Mouse (Mus musculus) erythroblast, adult 5-6 weeks (primary cell): ENCODE results near the gene Cntn1. TPM values are rescaled to one million over a fixed set of nuclear protein-coding genes. Genes with fewer than 3 reads are reported as not detected.
"Not testable (repeated sequence)": the region's sequence is repeated elsewhere in the genome, so short reads cannot be mapped to it uniquely, and the experiment has no call there.

ENCODE experiments used
- ATAC-seq: replicated peaks from 2 replicates; pipeline ENCODE4 v1.8.0; 2016; ENCODE audit warnings: moderate number of reproducible peaks, mild to moderate bottlenecking, moderate TSS enrichment, inconsistent platforms; ENCODE audit not compliant: poor library complexity, low FRiP score, severe bottlenecking
- total RNA-seq, 2 experiments: library from RNA; stranded (forward) in 1 of 2; stranded (reverse) in 1 of 2; fragments of 150-400 nt in 1 of 2; fragments of 200-764, 138-1000 nt in 1 of 2; gene quantifications; 2 replicates each; pipeline versions ENCODE4 v1.2.3 to v1.2.4; 2015 to 2017; ENCODE audit warnings: low replicate concordance in 2 of 2

Gene Cntn1
- total RNA-seq, 2 experiments from 2014 or later, result not detected

DNA sequence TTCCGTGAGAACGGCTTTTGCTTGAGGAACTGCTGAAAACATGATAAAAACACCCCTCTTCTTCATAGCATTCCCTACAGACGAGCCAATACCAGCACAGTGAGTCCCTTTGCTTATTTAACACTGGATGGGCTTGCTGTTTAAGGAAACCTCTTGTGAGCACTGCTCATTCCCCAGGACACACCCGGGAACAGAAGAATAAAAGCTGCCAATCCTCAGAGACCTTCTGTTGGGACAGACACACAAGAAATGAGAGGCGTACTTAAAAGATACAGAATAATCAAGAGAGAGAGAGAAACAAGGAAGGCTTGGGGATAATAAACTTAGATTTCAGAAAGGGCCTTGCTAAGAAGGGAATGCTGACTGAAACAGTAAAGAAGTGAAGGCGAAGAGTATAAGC lies 184.9 kb downstream of the Cntn1 start:
- no peak for ATAC-seq

DNA sequence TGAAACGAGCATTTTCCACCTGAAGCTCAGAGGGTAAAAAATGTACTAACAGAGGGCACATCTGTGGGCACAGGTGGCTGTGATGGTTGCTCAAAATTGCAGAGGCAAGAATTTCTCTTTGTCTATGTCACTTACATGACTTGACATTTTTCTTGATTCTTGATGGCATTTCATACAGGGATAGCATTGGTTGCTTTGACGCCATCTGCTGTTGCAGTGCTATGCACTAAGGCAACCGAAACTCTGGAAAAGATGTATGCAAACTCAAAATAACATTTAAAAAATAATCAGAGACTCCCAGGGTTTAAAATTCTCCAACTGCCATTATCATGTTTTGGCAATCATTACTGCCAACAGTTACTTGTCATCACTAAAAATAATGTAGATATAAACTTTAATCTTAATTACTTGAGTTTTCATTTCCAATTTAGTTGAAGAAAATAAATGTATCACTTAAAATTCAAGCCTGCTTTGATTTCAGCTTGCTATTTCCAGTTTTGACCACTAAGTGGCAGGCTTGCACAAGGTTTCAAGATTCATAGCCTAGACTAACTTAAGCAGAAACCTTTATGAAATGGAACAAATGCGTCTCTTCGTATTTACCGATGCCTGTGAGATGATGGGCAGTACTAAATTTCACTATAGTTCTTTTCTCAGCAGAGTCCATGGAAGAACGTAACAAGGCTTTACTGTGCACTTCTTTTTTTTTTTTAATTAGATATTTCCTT lies 214.2 kb downstream of the Cntn1 start:
- no peak for ATAC-seq

DNA sequence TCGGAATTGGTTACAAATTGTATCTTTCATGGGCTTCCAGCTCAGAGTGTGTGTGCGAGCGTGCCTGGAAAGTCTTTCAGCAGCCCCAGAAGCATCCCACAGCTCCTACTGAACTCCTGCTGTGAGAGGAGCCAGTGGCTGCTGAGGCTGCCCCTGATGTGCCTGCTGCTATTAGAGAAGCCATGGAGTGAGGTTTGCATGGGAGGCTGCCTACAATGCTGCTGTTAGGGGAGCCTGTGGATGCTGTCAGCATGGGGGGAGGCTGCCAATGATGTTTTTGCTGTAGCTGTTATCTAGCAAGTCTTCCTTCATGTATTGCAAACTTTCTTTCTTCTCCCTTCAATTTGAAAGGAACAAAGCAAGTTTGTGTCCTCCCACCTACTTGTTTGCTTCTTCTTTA lies 217.4 kb downstream of the Cntn1 start:
- ATAC-seq, result no peak

DNA sequence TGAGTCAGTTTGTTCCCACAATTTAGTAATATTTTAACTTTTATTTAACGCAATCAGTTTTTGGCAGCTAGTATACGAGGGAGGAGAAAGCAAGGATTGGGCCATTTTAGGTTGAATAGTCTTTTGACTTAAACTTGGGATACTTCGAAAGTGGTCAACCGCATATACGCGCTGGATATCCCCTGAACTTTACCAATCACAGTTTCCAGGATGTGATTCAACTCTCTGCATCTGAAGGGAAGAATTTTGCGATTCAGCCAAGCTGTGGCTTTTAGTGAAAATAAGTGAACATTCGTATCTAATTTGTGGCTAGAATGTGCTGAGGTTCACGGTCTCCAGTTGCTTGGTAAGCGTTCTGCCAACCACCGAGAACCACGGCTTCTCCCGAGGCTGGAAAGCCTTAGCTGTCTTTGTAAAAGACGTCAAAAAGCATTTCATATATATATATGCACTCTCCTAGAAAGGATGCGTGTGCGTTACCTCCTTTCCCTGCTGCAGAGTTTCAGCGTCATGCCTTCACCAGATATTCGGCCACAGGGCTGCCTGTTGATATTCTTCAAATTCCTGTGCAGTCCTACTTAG lies 217.9 kb downstream of the Cntn1 start:
- no peak for ATAC-seq

DNA sequence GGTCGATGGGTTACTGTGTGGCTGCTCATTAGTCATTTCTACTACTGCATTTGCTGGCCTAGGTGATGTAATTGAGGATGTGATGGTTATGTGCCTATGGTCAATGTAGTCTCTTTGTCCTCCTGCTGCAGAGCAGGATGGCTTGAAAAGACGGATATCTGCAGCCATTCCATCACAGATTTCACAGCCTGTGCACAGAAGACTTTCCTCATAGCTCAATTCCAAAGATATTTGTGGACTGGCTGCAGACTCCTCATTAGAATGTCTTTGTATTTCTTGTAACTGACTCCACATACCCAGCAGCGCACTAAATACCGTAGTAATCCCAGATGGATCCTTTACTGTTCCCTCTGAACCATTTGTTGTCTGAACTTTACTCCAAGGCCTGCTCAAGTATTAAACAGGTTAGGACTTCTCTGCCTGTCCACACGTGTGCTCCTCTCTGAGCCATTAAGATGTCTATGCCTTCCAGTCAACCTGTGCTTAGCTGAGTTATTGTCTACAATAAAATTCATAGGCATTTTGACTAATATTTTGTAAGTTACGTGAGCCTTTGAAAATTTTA lies 220.9 kb downstream of the Cntn1 start:
- ATAC-seq, result no peak

DNA sequence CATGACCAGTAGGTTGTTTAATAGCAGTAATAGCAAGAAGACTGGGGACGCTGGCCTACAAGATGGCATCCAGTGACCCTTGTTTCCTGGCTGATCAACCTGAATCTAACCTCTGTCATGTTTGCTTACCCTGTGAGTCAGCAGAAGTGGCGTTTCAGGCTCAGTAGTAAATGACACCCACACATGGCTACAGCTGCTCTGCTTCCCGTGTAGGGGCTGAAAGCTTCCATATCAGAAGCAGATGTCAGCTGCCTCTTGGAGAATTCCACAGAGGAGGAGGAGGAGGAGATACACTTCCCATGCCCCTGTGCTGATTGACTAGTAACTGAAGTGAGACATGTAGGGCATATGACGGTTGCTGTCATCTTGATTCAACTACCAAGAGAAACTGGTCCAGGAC lies 225.9 kb downstream of the Cntn1 start:
- ATAC-seq, result no peak

DNA sequence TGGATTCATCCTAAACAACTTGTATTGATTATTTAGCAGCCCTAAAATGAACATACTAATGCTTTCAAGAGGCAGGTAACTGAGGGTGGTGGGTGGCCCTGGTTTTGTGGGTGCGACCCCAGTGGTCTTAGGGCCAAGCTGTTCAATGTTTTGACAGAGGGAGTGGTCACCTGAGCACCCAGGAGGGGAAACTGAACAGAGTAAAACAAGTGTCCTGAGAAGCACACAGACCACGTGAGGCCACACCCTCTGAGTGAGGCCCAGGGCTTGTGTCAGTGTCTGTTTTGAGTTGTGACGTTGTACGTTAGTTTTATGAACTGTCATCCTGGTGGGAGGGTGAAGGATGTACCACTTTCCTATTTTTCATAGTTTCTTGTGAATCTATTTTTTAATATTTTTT lies 227.0 kb downstream of the Cntn1 start:
- no peak for ATAC-seq

DNA sequence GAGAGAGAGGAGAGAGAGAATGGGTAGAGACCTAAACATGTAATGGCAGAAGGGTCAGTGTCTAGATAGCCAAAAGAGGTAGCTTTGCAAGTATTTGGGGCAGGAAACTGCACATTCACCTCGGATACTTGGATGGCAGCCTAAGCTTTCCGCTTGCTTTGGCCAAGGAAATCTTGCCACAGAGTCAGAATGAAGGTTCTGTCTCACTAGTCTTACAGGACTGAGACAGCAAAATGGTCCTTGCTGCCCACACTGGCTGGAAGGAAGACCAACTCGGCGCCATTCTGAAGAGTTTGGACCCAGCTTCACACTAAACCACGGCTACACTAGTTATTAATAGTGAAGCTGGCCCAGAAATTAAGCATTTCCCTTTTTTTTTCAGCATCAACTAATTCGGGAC lies 230.0 kb downstream of the Cntn1 start:
- no peak for ATAC-seq

DNA sequence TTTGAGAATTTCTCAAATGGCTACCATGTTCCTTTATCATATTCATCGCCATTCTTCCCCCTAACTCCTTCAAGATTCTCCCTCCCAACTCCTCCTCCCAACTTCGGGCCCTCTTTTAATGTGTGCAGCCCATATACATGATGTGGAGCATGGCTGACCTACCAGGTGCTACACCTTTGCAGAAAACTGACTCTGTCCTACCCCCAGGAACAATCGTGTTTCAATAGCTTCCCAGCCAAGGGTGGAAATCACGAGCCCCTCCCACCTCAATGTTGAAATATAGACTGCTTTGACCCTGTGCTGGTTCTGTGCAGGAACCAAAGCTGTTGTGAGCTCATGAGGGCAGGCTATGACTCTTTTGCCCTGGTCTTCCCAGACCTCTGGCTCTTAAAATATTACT lies 236.7 kb downstream of the Cntn1 start:
- ATAC-seq, result no peak

DNA sequence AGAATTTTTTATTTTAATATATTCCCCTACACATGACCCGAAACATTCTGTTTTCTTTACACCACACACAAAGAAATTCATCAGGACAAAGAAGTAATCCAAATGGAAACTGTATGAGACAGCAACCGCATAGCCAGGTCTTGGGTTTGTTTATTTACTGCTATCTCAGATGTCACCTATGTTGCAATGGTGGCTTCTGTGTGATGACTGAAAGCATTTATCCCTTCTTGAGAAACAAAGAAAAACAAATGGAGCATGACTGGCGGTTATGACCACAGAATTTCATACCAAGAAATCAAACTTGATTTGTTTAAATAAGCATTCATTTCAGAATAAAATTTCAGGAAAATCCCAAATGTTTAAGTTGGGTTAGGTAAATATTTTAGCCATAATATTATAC lies 245.5 kb downstream of the Cntn1 start:
- no peak for ATAC-seq

DNA sequence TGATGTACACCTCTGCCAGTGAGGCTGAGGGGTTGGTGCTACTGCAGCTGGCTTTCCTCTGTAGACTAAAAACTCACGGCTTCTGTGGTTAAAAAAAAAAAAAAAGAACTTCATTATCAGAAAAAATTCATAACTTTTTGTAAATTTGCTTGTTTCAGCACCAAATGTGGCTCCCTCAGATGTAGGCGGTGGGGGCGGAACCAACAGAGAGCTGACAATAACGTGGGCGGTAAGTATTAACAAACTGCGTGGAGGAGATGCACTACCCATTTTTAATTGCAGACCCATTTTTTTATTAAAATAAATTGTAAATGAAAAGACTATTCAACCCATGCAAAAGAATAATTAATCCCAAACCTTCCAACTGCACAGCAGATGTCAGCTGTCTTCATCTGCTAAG lies 251.8 kb downstream of the Cntn1 start:
- ATAC-seq, result no peak

DNA sequence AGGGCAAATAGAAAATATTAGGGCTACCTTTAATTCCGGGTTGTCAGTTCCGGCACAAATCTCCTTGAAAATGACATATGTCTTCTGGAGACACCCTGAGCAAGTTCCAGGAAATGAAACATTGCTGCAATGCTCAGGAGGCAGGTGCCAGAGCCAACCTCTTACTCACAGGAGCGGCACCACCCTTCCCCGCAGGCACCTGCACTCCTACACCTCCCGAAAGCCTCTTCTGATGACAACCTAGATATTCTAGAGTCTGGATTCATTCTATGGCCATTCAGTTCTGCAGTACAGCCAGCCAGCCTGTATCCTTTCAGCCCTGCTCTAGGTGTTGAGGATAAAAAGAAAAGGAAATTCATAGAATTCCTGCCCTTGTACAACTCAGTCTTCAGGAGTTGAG lies 253.3 kb downstream of the Cntn1 start:
- ATAC-seq, result no peak

DNA sequence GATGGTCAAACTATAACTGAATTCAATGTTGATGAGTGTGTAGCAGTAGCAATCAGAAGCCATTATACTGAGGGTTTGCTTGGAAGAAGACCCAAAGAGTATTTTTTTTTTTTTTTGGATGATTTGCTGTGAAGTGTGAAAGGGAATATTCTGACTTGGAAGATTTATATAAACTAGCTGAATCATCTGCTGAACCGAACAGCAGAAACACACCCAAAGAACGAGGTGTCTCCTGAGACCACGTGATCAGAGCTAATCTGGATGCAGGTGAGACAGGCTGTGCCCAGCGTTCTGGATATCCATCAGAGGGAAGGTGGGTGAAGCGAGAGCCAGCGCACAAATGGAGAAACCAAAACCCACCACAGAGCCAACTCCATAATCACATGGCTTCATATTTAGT lies 271.0 kb downstream of the Cntn1 start:
- no peak for ATAC-seq

DNA sequence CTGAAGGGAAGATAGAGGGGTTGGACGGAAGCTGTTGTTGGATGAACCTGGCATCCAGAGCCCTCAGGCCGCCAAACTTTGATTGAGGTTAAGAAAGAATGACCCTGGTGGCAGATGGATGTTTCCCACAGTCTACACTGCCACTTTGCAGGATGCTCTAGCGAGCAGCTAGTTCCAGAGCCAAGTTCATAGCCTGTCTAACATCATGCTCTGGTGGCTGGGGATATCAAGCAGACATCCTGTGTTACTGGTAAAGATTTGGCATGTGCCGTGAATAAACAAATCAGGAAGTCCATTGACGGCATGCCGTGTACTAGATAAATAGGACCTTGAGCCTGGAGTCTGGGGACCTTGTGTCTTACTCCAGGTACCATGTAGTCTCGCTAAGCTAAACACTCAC lies 276.1 kb downstream of the Cntn1 start:
- no peak for ATAC-seq

DNA sequence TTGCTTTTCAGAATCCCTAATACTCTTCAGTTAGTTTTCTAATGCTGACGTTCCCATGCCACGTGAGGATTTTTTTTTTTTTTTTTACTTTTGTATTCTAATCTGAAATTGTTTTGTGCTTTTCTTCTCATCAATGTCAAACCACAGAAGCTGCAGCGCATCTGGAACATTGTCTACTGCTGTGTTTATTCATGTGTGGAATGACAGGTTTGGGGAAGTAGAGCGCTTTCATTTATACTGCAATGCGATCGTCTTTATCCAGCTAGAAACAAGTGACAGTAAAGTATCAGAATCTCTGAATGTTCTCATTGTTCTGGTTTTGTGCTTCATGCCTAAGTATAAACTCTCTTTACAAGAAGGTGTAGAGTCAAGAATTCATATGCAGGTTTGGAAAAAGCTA lies 289.3 kb downstream of the Cntn1 start:
- ATAC-seq, result no peak

DNA sequence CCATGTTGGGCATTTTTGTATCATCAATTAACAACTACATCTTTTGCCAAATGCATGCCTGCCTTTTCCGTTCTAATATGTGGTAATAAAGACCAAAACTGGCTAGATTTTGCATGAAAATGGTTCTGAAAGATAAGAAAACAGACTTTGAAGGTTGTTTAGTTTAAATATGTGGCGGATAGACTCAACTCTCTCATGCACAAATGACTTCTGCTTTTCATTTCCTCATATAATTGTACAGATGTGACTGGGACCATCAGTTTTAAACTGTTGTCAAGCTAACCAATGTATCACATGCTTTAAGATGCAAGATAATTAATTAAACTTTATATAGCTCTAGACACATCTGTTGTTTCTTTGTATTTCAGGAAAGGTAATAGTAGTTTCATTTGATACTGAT lies 290.5 kb downstream of the Cntn1 start:
- no peak for ATAC-seq

DNA sequence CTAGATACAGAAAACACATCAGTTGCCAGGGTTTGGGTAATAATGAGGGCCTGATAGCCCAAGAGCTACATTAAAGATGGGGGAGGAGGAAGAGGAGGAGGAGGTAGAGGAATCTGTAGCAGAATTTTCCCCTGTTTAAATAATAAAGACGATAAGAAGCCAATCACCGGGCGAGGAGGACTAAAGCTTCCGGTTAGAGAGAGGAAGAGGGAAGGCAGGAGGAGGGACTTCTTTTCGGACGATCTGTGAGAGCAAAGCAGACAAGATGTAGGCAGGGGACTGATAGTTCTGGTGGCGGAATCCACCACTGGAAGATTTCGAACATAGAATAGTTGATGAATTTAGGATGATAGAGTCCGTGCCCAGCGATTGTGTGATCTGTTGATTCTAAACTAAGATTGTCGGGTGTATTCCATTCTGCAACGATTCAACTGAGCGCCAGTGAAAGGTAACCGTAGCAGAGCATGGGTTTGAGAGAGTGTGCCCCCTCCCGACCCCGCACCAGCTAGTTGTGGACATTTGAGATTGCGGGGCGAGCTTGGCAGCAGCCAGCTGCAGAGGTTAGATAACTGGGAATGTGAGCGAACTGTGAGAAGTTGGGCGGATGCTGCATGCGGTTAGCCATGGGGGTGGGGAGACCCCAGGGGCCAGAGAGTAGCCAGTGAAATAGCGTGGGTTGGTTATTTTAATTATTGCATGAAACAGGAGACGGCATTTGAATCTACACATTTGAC lies 293.3 kb downstream of the Cntn1 start:
- ATAC-seq, result 0 out of 2 replicates have a peak, but pooled peaks have one; percentile 39

DNA sequence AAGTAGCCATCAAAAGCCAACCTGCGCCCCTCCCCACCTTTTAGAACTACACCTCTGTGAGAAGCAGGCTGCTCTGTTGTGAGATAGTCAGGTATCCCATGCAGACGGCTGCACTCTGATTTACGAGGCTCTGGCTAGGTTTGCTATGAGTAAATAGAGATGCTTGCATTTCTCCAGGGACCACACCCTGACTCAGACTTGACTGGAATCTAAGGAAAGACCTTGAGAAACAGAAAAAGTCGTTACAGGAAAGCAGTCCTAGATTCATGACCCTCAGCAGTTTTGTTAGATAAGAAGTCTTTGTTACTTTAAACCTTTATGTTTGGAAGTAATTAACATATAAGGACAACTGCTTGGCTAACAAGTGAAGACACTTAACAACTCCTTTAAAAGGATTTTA lies 296.5 kb downstream of the Cntn1 start:
- no peak for ATAC-seq

DNA sequence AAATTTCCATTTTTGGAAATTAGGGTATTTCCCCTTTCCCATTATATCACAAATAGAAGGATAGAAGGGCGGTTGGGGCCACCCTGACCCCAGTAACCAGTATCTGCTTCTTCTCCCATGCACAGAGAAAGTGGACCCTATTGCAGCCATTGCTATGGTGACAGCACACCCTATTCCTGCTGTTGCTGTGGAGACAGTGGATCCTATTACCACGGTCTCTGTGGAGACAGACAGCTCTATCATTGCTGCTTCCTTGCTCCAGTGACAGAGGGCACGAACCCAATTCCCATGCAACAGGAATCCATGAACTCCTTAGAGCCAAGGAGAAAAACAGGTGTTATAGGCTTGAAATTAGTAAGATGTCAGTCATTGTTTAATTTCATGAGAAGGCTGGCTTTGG lies 296.9 kb downstream of the Cntn1 start:
- ATAC-seq, result no peak

DNA sequence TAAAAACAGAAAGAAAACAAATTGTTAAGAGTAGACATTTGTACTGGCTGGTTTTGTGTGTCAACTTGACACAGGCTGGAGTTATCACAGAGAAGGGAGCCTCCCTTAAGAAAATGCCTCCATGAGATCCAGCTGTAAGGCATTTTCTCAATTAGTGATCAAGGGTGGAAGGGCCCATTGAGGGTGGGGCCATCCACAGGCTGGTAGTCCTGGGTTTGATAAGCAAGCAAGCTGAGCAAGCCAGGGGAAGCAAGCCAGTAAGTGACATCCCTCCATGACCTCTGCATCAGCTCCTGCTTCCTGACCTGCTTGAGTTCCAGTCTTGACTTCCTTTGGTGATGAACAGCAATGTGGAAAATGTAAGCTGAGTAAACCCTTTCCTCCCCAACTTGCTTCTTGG lies 297.5 kb downstream of the Cntn1 start:
- ATAC-seq, result not testable (repeated sequence)

DNA sequence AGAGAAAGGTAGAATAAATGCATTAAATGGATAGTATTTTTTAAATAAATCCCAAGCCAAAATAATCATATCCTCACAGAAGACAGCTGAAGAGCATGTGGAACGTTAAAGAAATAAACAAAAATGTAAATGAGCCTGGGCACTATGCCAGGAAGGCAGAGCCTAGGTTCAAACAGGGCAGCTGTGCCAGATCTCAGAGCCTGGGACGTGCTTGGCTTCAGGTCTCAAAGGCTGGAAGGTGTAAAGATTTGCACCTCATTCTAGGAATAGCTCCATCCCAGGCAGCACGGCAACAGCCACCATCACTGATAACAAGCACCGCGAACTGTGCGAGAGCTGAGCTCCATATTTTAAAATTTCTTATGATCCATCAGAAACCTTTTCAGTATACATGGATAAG lies 313.2 kb downstream of the Cntn1 start:
- ATAC-seq, result no peak
